Mouse (Mus musculus): Measurements from ENCODE around the gene Mad2l1bp. TPM values are rescaled to one million over a fixed set of nuclear protein-coding genes. Genes with fewer than 3 reads are reported as not detected.

Mad2l1bp gene
- polyA plus RNA-seq, 1 experiment from 2014 or later: 36.1 TPM

GRCm38 (mm10) chr17:46156680-46157079 lies 3.3 kb upstream of the Mad2l1bp start:
- Histone ChIP-seq H3K9me3 (no peaks in the 10 kb centered on the region), H3K4me2 (no peak overlapping the region), H3K27me3 (no peaks in the 10 kb centered on the region), H3K9ac (replicated peaks) (no peak overlapping the region), H3K4me1 (replicated peaks) (peaks cover 15% of the 10 kb centered on the region), H3K27ac (no peak overlapping the region), H3K4me3 (replicated peaks) (no peak overlapping the region), H3K36me3 (peaks cover 1% of the 10 kb centered on the region)
- 78% methylated on average over 5 of the region's 5 CpGs for WGBS
- no peak for ATAC-seq (ENCODE audit: insufficient number of reproducible peaks, insufficient read depth, low FRiP score, low TSS enrichment, low read depth)

DNA sequence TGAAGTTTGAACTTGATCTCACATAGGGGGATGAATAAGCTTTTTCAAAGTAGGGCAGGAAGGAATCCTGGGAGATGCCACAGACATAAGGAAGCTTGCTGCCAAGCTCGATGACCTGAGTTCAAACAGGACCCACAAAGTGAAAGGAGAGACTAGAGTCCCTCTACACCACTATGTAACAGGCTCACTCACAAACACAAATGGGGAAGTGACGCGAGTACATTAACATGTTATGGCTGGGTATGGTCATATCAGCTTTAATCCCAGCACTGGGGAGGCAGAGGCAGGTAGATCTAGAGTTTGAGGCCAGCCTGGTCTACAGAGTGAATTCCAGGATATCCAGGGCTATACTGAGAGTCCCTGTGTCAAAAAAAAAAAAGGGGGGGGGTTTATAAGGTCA lies 983 bp upstream of the Mad2l1bp start:
- no peaks in the 10 kb centered on the region for H3K9me3 ChIP-seq
- no peak for ATAC-seq (ENCODE audit: insufficient number of reproducible peaks, insufficient read depth, low FRiP score, low TSS enrichment, low read depth)
- 95% methylated on average over 3 of the region's 3 CpGs for WGBS
- H3K27ac ChIP-seq: no peak overlapping the region
- peaks cover 9% of the 10 kb centered on the region for H3K4me1 ChIP-seq (replicated peaks)
- H3K4me3 ChIP-seq (replicated peaks): no peak overlapping the region
- no peak overlapping the region for H3K9ac ChIP-seq (replicated peaks)
- H3K36me3 ChIP-seq: peaks cover 10% of the 10 kb centered on the region
- H3K4me2 ChIP-seq: no peak overlapping the region
- no peaks in the 10 kb centered on the region for H3K27me3 ChIP-seq

- H3K9me3 ChIP-seq: no peaks in the 10 kb centered on the region
- peak within 1 kb of the TSS; percentile 47; the same call in 1 of the 2 replicates for H3K27ac ChIP-seq
- WGBS: 7% methylated on average over 37 of the region's 37 CpGs
- H3K4me1 ChIP-seq (replicated peaks): peaks cover 12% of the 10 kb centered on the region
- ATAC-seq (ENCODE audit: insufficient number of reproducible peaks, insufficient read depth, low FRiP score, low TSS enrichment, low read depth): peak; percentile 94
- H3K9ac ChIP-seq (replicated peaks): peak within 1 kb of the TSS; percentile 61
- H3K27me3 ChIP-seq: no peaks in the 10 kb centered on the region
- peak within 1 kb of the TSS; percentile 55 for H3K4me3 ChIP-seq (replicated peaks)
- H3K4me2 ChIP-seq: peak within 1 kb of the TSS; percentile 87
- peaks cover 36% of the 10 kb centered on the region for H3K36me3 ChIP-seq
Observed at GRCm38 (mm10) chr17:46143578-46144423, 9.6 kb downstream of the Mad2l1bp start, which contains the start of gene Rsph9. Rsph9 (minus strand) TSS chr17:46144216.

GRCm38 (mm10) chr17:46139872-46140271 lies 13.5 kb downstream of the Mad2l1bp start:
- no peak overlapping the region for H3K4me3 ChIP-seq (replicated peaks)
- H3K9ac ChIP-seq (replicated peaks): no peak overlapping the region
- no peaks in the 10 kb centered on the region for H3K27me3 ChIP-seq
- WGBS: 89% methylated on average over 3 of the region's 3 CpGs
- no peak overlapping the region for H3K27ac ChIP-seq
- 0 out of 2 replicates have a peak, but pooled peaks cover 4% of the 10 kb centered on the region for H3K36me3 ChIP-seq
- H3K9me3 ChIP-seq: no peaks in the 10 kb centered on the region
- no peak for ATAC-seq (ENCODE audit: insufficient number of reproducible peaks, insufficient read depth, low FRiP score, low TSS enrichment, low read depth)
- no peak overlapping the region for H3K4me2 ChIP-seq
- H3K4me1 ChIP-seq (replicated peaks): peaks cover 12% of the 10 kb centered on the region

GRCm38 (mm10) chr17:46138563-46139236 lies 14.7 kb downstream of the Mad2l1bp start:
- no peaks in the 10 kb centered on the region for H3K27me3 ChIP-seq
- 0 out of 2 replicates have a peak, but pooled peaks cover 4% of the 10 kb centered on the region for H3K36me3 ChIP-seq
- no peak overlapping the region for H3K9ac ChIP-seq (replicated peaks)
- H3K4me1 ChIP-seq (replicated peaks): peaks cover 7% of the 10 kb centered on the region
- H3K9me3 ChIP-seq: no peaks in the 10 kb centered on the region
- H3K4me3 ChIP-seq (replicated peaks): no peak overlapping the region
- H3K27ac ChIP-seq: no peak overlapping the region
- no peak for ATAC-seq (ENCODE audit: insufficient number of reproducible peaks, insufficient read depth, low FRiP score, low TSS enrichment, low read depth)
- WGBS: 85% methylated on average over 8 of the region's 8 CpGs
- no peak overlapping the region for H3K4me2 ChIP-seq

DNA sequence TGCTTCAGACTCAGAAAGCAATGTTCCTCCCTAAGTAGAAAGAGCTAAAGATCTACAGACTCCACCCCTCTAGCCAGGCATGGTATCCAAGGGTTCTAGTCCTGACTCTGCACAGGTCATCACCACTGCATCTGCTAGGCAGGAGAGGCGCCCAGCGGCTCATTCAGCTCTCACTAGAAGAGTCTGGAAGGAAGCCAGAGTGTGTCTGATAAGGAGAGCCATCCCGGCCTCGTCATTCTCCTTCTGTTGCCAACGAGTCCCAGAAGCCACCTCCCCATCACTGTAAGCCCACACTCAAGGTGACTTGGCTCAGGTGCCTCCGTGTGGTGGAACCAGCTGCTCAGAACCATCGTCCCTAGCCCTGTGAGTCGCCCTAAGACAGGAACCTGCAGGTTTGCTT lies 20.5 kb downstream of the Mad2l1bp start:
- no peak for ATAC-seq (ENCODE audit: insufficient number of reproducible peaks, insufficient read depth, low FRiP score, low TSS enrichment, low read depth)
- no peak overlapping the region for H3K4me3 ChIP-seq (replicated peaks)
- peaks cover 29% of the 10 kb centered on the region for H3K36me3 ChIP-seq
- no peaks in the 10 kb centered on the region for H3K4me1 ChIP-seq (replicated peaks)
- H3K27me3 ChIP-seq: 0 out of 2 replicates have a peak, but pooled peaks cover 4% of the 10 kb centered on the region
- H3K9me3 ChIP-seq: no peaks in the 10 kb centered on the region
- no peak overlapping the region for H3K4me2 ChIP-seq
- no peak overlapping the region for H3K27ac ChIP-seq
- H3K9ac ChIP-seq (replicated peaks): no peak overlapping the region
- WGBS: 74% methylated on average over 8 of the region's 8 CpGs

DNA sequence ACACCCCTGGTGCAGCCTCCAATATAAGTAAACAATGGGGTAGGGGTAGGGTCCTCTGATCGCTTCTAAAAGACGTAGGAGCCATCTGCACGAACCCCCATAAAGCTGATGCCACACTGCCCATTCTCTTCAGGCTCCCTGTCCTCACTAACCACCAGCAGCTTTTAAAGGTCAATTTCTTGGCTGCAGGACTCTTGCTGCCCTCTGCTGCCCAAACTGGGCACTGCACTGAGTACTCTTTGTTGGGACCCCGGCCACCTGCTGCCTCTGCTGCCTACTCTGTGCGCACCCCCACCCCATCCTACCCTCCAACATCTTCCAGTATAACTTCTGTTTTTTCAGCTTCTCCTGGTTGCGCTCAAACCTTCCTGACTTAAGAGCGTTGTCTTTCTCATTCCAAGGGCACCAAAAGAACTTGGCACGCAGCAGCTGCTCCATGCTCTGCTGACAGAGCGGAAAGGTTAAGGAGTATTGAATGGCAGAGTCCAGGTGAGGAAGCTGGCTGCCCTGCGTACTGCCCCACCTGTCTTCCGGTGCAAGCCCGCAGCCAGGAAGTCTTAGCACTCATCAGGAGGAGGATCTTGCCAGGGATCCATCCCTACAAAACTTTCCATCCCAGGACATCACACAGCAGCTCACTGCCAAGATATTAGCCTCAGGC lies 21.2 kb downstream of the Mad2l1bp start:
- Histone ChIP-seq H3K9me3 (no peaks in the 10 kb centered on the region), H3K4me1 (replicated peaks) (no peaks in the 10 kb centered on the region), H3K4me3 (replicated peaks) (no peak overlapping the region), H3K4me2 (no peak overlapping the region), H3K36me3 (peaks cover 36% of the 10 kb centered on the region), H3K9ac (replicated peaks) (no peak overlapping the region), H3K27ac (no peak overlapping the region), H3K27me3 (0 out of 2 replicates have a peak, but pooled peaks cover 4% of the 10 kb centered on the region)
- no peak for ATAC-seq (ENCODE audit: insufficient number of reproducible peaks, insufficient read depth, low FRiP score, low TSS enrichment, low read depth)
- WGBS: 16% methylated on average over 12 of the region's 12 CpGs

GRCm38 (mm10) chr17:46129741-46130498 lies 23.4 kb downstream of the Mad2l1bp start:
- no peak overlapping the region for H3K27ac ChIP-seq
- H3K27me3 ChIP-seq: 0 out of 2 replicates have a peak, but pooled peaks cover 4% of the 10 kb centered on the region
- H3K4me1 ChIP-seq (replicated peaks): no peaks in the 10 kb centered on the region
- peaks cover 54% of the 10 kb centered on the region for H3K36me3 ChIP-seq
- ATAC-seq (ENCODE audit: insufficient number of reproducible peaks, insufficient read depth, low FRiP score, low TSS enrichment, low read depth): no peak
- no peak overlapping the region for H3K4me3 ChIP-seq (replicated peaks)
- 79% methylated on average over 13 of the region's 13 CpGs for WGBS
- no peak overlapping the region for H3K9ac ChIP-seq (replicated peaks)
- H3K9me3 ChIP-seq: no peaks in the 10 kb centered on the region
- no peak overlapping the region for H3K4me2 ChIP-seq

GRCm38 (mm10) chr17:46127814-46128493 lies 25.4 kb downstream of the Mad2l1bp start:
- no peak overlapping the region for H3K4me2 ChIP-seq
- H3K27ac ChIP-seq: no peak overlapping the region
- no peak for ATAC-seq (ENCODE audit: insufficient number of reproducible peaks, insufficient read depth, low FRiP score, low TSS enrichment, low read depth)
- 88% methylated on average over 6 of the region's 6 CpGs for WGBS
- no peaks in the 10 kb centered on the region for H3K9me3 ChIP-seq
- no peak overlapping the region for H3K9ac ChIP-seq (replicated peaks)
- H3K4me3 ChIP-seq (replicated peaks): no peak overlapping the region
- peaks cover 74% of the 10 kb centered on the region for H3K36me3 ChIP-seq
- 0 out of 2 replicates have a peak, but pooled peaks cover 4% of the 10 kb centered on the region for H3K27me3 ChIP-seq
- no peaks in the 10 kb centered on the region for H3K4me1 ChIP-seq (replicated peaks)

DNA sequence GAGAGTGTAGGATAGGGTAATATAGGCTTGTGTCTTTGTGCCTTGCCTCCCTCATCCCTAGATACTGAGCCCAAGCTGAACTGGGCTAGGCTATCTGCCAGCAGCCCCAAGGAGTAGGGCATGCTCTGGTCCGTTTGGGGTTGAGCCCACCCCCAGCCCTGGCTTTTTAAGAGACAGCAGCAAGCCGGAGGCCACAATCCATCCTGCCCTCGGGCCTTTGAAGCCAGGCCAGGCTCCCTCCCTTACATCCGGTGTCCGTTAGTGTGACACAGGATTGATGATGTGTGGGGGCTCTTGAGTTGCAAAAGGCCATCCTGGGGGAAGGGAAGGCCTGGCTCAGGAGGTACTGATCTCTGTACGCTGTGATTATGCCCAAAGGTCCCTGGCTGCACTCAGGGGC lies 26.7 kb downstream of the Mad2l1bp start:
- Histone ChIP-seq H3K9me3 (no peaks in the 10 kb centered on the region), H3K4me2 (no peak overlapping the region), H3K36me3 (peaks cover 82% of the 10 kb centered on the region), H3K4me3 (replicated peaks) (no peak overlapping the region), H3K9ac (replicated peaks) (no peak overlapping the region), H3K4me1 (replicated peaks) (no peaks in the 10 kb centered on the region), H3K27me3 (no peaks in the 10 kb centered on the region), H3K27ac (no peak overlapping the region)
- no peak for ATAC-seq (ENCODE audit: insufficient number of reproducible peaks, insufficient read depth, low FRiP score, low TSS enrichment, low read depth)
- 18% methylated on average over 6 of the region's 6 CpGs for WGBS
